Mouse (Mus musculus) C2C12 (cell line): Measurements from ENCODE around the gene Msi2.

Source experiments
- CEBPB ChIP-seq: IDR thresholded peaks from one replicate; pipeline ENCODE4 v1.6.1; 2011; ENCODE audit warnings: low read depth, mild to moderate bottlenecking, control low read depth, moderate library complexity
- CTCF ChIP-seq: IDR thresholded peaks from one replicate; pipeline ENCODE4 v1.5.1; 2011; ENCODE audit not compliant: control insufficient read depth, insufficient read depth, insufficient read length
- MAX ChIP-seq: IDR thresholded peaks from one replicate; pipeline ENCODE4 v1.6.1; 2011; ENCODE audit warnings: mild to moderate bottlenecking, control low read depth
- MYOD1 ChIP-seq: IDR thresholded peaks from one replicate; pipeline ENCODE4 v1.6.1; 2011; ENCODE audit warnings: low read depth; ENCODE audit not compliant: control insufficient read depth, insufficient read length
- MYOG ChIP-seq: IDR thresholded peaks from one replicate; pipeline ENCODE4 v1.6.1; 2011; ENCODE audit not compliant: control insufficient read depth, insufficient read length; ENCODE audit errors: extremely low read depth
- USF1 ChIP-seq: IDR thresholded peaks from one replicate; pipeline ENCODE4 v1.6.1; 2011; ENCODE audit warnings: low read depth, mild to moderate bottlenecking, control low read depth, moderate library complexity

DNA sequence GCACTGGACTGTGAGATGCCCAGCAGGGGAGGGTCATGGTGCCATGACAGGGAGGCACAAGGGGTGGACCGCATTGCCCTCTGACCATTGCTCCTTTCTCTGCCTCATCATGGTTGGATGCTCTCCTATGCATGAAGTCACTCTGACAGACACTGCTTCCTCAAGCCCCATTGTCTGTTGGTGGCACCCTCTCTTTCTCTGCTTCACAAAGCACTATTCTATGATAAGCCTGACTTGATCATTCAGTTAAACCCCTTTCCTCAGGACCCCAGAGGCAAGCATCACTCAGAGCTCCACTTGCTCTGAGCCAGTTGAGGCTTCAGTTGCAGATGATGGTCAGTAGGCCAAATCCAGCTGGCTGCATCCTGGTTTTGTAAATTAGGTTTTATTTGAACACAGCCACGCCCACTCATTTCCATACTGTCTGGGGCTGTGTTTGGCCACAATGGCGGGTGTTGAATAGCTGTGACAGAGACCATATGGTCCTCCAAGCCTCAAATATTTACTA is 311.9 kb downstream of the Msi2 start:
- TF ChIP-seq MYOG = no peak
- TF ChIP-seq CTCF = no peak
- TF ChIP-seq USF1 = no peak
- TF ChIP-seq CEBPB = no peak
- no peak for TF ChIP-seq MYOD1
- TF ChIP-seq MAX = no peak
